Mouse (Mus musculus): ENCODE measurements around the gene Abca13.

DNA sequence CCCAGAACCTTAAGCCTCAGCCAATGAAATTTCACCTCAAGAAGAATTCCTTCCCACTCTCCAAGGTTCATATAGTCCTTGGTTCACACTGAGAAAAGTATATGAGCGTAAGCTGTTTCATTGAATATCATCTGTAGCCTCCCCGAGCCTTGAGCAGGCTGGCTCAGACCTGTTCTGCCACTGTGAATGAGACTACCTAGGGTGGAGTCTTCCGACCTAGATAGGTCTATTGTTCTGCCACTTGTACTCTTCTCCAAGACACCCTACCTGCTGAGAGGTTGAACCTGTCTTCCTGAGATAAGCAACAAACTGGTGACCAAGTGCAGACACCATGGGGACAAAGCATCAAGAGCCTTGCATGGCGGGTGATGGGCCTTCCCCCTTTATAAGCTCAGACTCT is 45.6 kb upstream of the Abca13 start:
- no peak for TF ChIP-seq CTCF (IDR thresholded peaks at IDR 0.05; ENCODE audit: low read depth, low read length)
- no peak for TF ChIP-seq POLR2A (IDR thresholded peaks at IDR 0.05; ENCODE audit: borderline replicate concordance, low read depth, low read length)
